ENCODE assay signal across 28 mouse cellular contexts in the genomic region with DNA sequence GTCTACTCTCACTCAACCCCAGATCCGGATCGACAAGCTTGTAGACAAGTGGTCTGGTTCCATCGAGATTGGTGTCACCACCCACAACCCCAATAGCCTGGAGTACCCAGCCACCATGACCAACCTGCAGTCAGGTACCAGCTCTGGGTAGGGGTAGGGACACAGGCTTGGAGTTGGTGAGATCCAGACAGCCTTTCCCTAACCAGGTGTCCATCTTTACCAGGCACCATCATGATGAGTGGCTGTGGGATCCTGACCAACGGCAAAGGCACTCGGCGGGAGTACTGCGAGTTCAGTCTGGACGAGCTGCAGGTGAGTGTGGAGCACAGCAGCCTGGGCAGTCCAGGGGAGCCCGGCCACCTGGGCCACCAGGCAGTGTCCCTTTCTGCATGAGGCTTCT. TPM values are rescaled to one million over a fixed set of nuclear protein-coding genes. Genes with fewer than 3 reads are reported as not detected.
DNase-seq lines count a peak whose midpoint lies in the region; ATAC-seq lines count a peak whose summit lies in the region.
"Had no signal": no experiment of that assay in that cellular context is flagged by ENCODE, and none has a peak within 500 bp of the region (broad histone marks: within the 10 kb centered on the region; RNA-seq: fewer than 3 reads in every experiment).

No protein-coding gene starts in this region.

- no peak overlapping the region for H3K4me2 ChIP-seq in forebrain, embryonic 12.5 days
- no peak overlapping the region for H3K4me2 ChIP-seq in forebrain, embryonic 15.5 days (replicated peaks)
- H3K4me2 ChIP-seq in limb, embryonic 13.5 days (replicated peaks) = no peak overlapping the region
- no peak overlapping the region for H3K4me2 ChIP-seq in midbrain, embryonic 14.5 days (ENCODE audit: low read length)
- H3K4me2 ChIP-seq in embryonic facial prominence, embryonic 13.5 days = no peak overlapping the region
- H3K4me2 ChIP-seq: embryonic facial prominence, embryonic 15.5 days; heart, embryonic 12.5 days; heart, embryonic 15.5 days; hindbrain, embryonic 13.5 days; intestine, embryonic 15.5 days had no signal

- peaks cover 23% of the 10 kb centered on the region for H3K4me1 ChIP-seq in forebrain, embryonic 12.5 days
- H3K4me1 ChIP-seq in forebrain, embryonic 15.5 days = peaks cover 22% of the 10 kb centered on the region
- H3K4me1 ChIP-seq in limb, embryonic 13.5 days = peaks cover 18% of the 10 kb centered on the region
- H3K4me1 ChIP-seq in limb, embryonic 10.5 days = peaks cover 34% of the 10 kb centered on the region
- H3K4me1 ChIP-seq in midbrain, embryonic 10.5 days = peaks cover 32% of the 10 kb centered on the region
- H3K4me1 ChIP-seq in midbrain, embryonic 14.5 days (ENCODE audit: control insufficient read depth, insufficient read depth, low read length) = peaks cover 17% of the 10 kb centered on the region
- peaks cover 20% of the 10 kb centered on the region for H3K4me1 ChIP-seq in embryonic facial prominence, embryonic 13.5 days

- H3K36me3 ChIP-seq in forebrain, embryonic 12.5 days (replicated peaks) = peaks cover 65% of the 10 kb centered on the region
- H3K36me3 ChIP-seq in forebrain, embryonic 15.5 days = peaks cover 56% of the 10 kb centered on the region
- H3K36me3 ChIP-seq in limb, embryonic 13.5 days = peaks cover 64% of the 10 kb centered on the region
- H3K36me3 ChIP-seq in limb, embryonic 10.5 days = peaks cover 65% of the 10 kb centered on the region
- H3K36me3 ChIP-seq in midbrain, embryonic 10.5 days = peaks cover 65% of the 10 kb centered on the region
- peaks cover 59% of the 10 kb centered on the region for H3K36me3 ChIP-seq in midbrain, embryonic 14.5 days (ENCODE audit: control insufficient read depth, insufficient read depth, low read length)
- H3K36me3 ChIP-seq in embryonic facial prominence, embryonic 13.5 days = peaks cover 62% of the 10 kb centered on the region

- DNase-seq in limb, embryonic 10.5 days (ENCODE audit: low spot score) = no peak
- DNase-seq in midbrain, embryonic 10.5 days (ENCODE audit: low spot score) = no peak
- no peak for DNase-seq in midbrain, embryonic 14.5 days
- DNase-seq: adrenal gland, postnatal 10 days; adrenal gland, postnatal 36 days; B cell, adult 2 months; cerebellum, adult 18-20 months; cerebellum, adult 9-10 months; cerebellum, postnatal 36 days; embryo, embryonic 11 days; gastrocnemius, postnatal 10 days; gastrocnemius, postnatal 36 days; heart, postnatal 10 days; heart, postnatal 4 days had no signal

- no peaks in the 10 kb centered on the region for H3K9me3 ChIP-seq in forebrain, embryonic 12.5 days
- H3K9me3 ChIP-seq in forebrain, embryonic 15.5 days = no peaks in the 10 kb centered on the region
- no peaks in the 10 kb centered on the region for H3K9me3 ChIP-seq in limb, embryonic 13.5 days
- H3K9me3 ChIP-seq in limb, embryonic 10.5 days (replicated peaks) = no peaks in the 10 kb centered on the region
- no peaks in the 10 kb centered on the region for H3K9me3 ChIP-seq in midbrain, embryonic 10.5 days (replicated peaks)
- H3K9me3 ChIP-seq in midbrain, embryonic 14.5 days (ENCODE audit: control insufficient read depth, low read length) = no peaks in the 10 kb centered on the region
- no peaks in the 10 kb centered on the region for H3K9me3 ChIP-seq in embryonic facial prominence, embryonic 13.5 days
- H3K9me3 ChIP-seq: embryonic facial prominence, embryonic 15.5 days; G1E; heart, embryonic 12.5 days; heart, embryonic 15.5 days; hindbrain, embryonic 13.5 days; intestine, embryonic 15.5 days had no signal

- ATAC-seq in forebrain, embryonic 12.5 days (ENCODE audit: low FRiP score) = no peak
- ATAC-seq in forebrain, embryonic 15.5 days (replicated peaks) = no peak
- no peak for ATAC-seq in limb, embryonic 13.5 days (ENCODE audit: low FRiP score, low read depth)
- ATAC-seq in midbrain, embryonic 14.5 days (ENCODE audit: low FRiP score, low TSS enrichment) = no peak
- ATAC-seq in embryonic facial prominence, embryonic 13.5 days (ENCODE audit: insufficient number of reproducible peaks, insufficient read depth, low FRiP score, low TSS enrichment, low read depth) = no peak
- ATAC-seq: forebrain, embryonic 16.5 days; hindbrain, embryonic 16.5 days; intestine, embryonic 15.5 days; Patski had no signal

- H3K27ac ChIP-seq in forebrain, embryonic 12.5 days = no peak overlapping the region
- no peak overlapping the region for H3K27ac ChIP-seq in forebrain, embryonic 15.5 days (replicated peaks)
- no peak overlapping the region for H3K27ac ChIP-seq in limb, embryonic 13.5 days
- no peak overlapping the region for H3K27ac ChIP-seq in limb, embryonic 10.5 days
- H3K27ac ChIP-seq in midbrain, embryonic 10.5 days (replicated peaks) = no peak overlapping the region
- no peak overlapping the region for H3K27ac ChIP-seq in midbrain, embryonic 14.5 days (replicated peaks; ENCODE audit: low read depth, low read length)
- H3K27ac ChIP-seq in embryonic facial prominence, embryonic 13.5 days = no peak overlapping the region
- H3K27ac ChIP-seq: embryonic facial prominence, embryonic 15.5 days; heart, embryonic 15.5 days; hindbrain, embryonic 13.5 days; intestine, embryonic 15.5 days had no signal

- 97% methylated on average over 9 of the region's 9 CpGs for WGBS in forebrain, embryonic 12.5 days
- WGBS in forebrain, embryonic 15.5 days = 95% methylated on average over 9 of the region's 9 CpGs
- WGBS in limb, embryonic 13.5 days = 94% methylated on average over 9 of the region's 9 CpGs
- WGBS in limb, embryonic 10.5 days = over 99% methylated on average over 9 of the region's 9 CpGs
- 97% methylated on average over 9 of the region's 9 CpGs for WGBS in midbrain, embryonic 10.5 days
- WGBS in midbrain, embryonic 14.5 days = 98% methylated on average over 9 of the region's 9 CpGs
- WGBS in embryonic facial prominence, embryonic 13.5 days = 95% methylated on average over 9 of the region's 9 CpGs

- no peaks in the 10 kb centered on the region for H3K27me3 ChIP-seq in forebrain, embryonic 12.5 days
- H3K27me3 ChIP-seq in forebrain, embryonic 15.5 days = no peaks in the 10 kb centered on the region
- H3K27me3 ChIP-seq in limb, embryonic 13.5 days = no peaks in the 10 kb centered on the region
- H3K27me3 ChIP-seq in limb, embryonic 10.5 days (ENCODE audit: low read depth, poor library complexity, severe bottlenecking) = no peaks in the 10 kb centered on the region
- no peaks in the 10 kb centered on the region for H3K27me3 ChIP-seq in midbrain, embryonic 10.5 days (ENCODE audit: low read depth, poor library complexity, severe bottlenecking)
- no peaks in the 10 kb centered on the region for H3K27me3 ChIP-seq in midbrain, embryonic 14.5 days (ENCODE audit: control insufficient read depth, insufficient read depth, low read length)
- no peaks in the 10 kb centered on the region for H3K27me3 ChIP-seq in embryonic facial prominence, embryonic 13.5 days
- H3K27me3 ChIP-seq: CH12.LX; embryonic facial prominence, embryonic 15.5 days; heart, embryonic 12.5 days; heart, embryonic 15.5 days; hindbrain, embryonic 13.5 days; intestine, embryonic 15.5 days; Patski had no signal

- 0 out of 2 replicates have a peak overlapping the region, but pooled peaks have one; percentile 1 for H3K4me3 ChIP-seq in forebrain, embryonic 12.5 days (replicated peaks)
- H3K4me3 ChIP-seq in forebrain, embryonic 15.5 days = no peak overlapping the region
- peak overlapping the region; percentile 7; the same call in 1 of the 2 replicates for H3K4me3 ChIP-seq in limb, embryonic 13.5 days
- no peak overlapping the region for H3K4me3 ChIP-seq in limb, embryonic 10.5 days
- peak overlapping the region; percentile 8; the same call in 1 of the 2 replicates for H3K4me3 ChIP-seq in midbrain, embryonic 10.5 days
- H3K4me3 ChIP-seq in midbrain, embryonic 14.5 days (replicated peaks; ENCODE audit: low read depth, low read length) = no peak overlapping the region
- H3K4me3 ChIP-seq in embryonic facial prominence, embryonic 13.5 days = no peak overlapping the region
- H3K4me3 ChIP-seq: embryonic facial prominence, embryonic 15.5 days; heart, embryonic 12.5 days; heart, embryonic 15.5 days; hindbrain, embryonic 13.5 days; intestine, embryonic 15.5 days had no signal

- H3K9ac ChIP-seq in forebrain, embryonic 12.5 days = no peak overlapping the region
- H3K9ac ChIP-seq in forebrain, embryonic 15.5 days (replicated peaks) = no peak overlapping the region
- H3K9ac ChIP-seq in limb, embryonic 13.5 days = no peak overlapping the region
- H3K9ac ChIP-seq in midbrain, embryonic 14.5 days (replicated peaks; ENCODE audit: low read length) = no peak overlapping the region
- 0 out of 2 replicates have a peak overlapping the region, but pooled peaks have one; percentile 2 for H3K9ac ChIP-seq in embryonic facial prominence, embryonic 13.5 days
- H3K9ac ChIP-seq: embryonic facial prominence, embryonic 15.5 days; heart, embryonic 12.5 days; heart, embryonic 15.5 days; hindbrain, embryonic 13.5 days; intestine, embryonic 15.5 days had no signal

RNA-seq across cellular contexts. Expression of gene Neurl4, which starts 3.4 kb away (rescaled TPM):
- 18.9 and 19.3 TPM in 2 replicates for polyA plus RNA-seq in forebrain, embryonic 12.5 days (2016; fragmentation: Nextera tagmentation; extraction: Ambion mirVana)
- 18.5 and 23.0 TPM in 2 replicates for polyA plus RNA-seq in forebrain, embryonic 15.5 days (2015; fragmentation: Nextera tagmentation; extraction: Ambion mirVana)
- 10.2 and 12.9 TPM in 2 replicates for polyA plus RNA-seq in limb, embryonic 13.5 days (2015; fragmentation: Nextera tagmentation; extraction: Ambion mirVana)
- 12.6 and 13.3 TPM in 2 replicates for polyA plus RNA-seq in limb, embryonic 10.5 days (2016; fragmentation: Nextera tagmentation; extraction: Ambion mirVana)
- polyA plus RNA-seq in midbrain, embryonic 10.5 days (2016; fragmentation: Nextera tagmentation; extraction: Ambion mirVana) = 12.8 and 14.3 TPM in 2 replicates
- polyA plus RNA-seq in midbrain, embryonic 14.5 days (2014; fragmentation: Nextera tagmentation; extraction: Ambion mirVana) = 27.5 and 29.0 TPM in 2 replicates
- polyA plus RNA-seq in embryonic facial prominence, embryonic 13.5 days (2015; fragmentation: Nextera tagmentation; extraction: Ambion mirVana) = 12.3 and 12.6 TPM in 2 replicates

RNA-seq across cellular contexts. Expression of gene 2810408A11Rik, which starts 3.5 kb away (rescaled TPM):
- polyA plus RNA-seq in forebrain, embryonic 12.5 days (2016; fragmentation: Nextera tagmentation; extraction: Ambion mirVana) = 22.4 TPM in 2 replicates
- polyA plus RNA-seq in forebrain, embryonic 15.5 days (2015; fragmentation: Nextera tagmentation; extraction: Ambion mirVana) = 19.9 and 20.7 TPM in 2 replicates
- 16.1 and 19.4 TPM in 2 replicates for polyA plus RNA-seq in limb, embryonic 13.5 days (2015; fragmentation: Nextera tagmentation; extraction: Ambion mirVana)
- 20.2 and 25.8 TPM in 2 replicates for polyA plus RNA-seq in limb, embryonic 10.5 days (2016; fragmentation: Nextera tagmentation; extraction: Ambion mirVana)
- 14.8 and 20.5 TPM in 2 replicates for polyA plus RNA-seq in midbrain, embryonic 10.5 days (2016; fragmentation: Nextera tagmentation; extraction: Ambion mirVana)
- polyA plus RNA-seq in midbrain, embryonic 14.5 days (2014; fragmentation: Nextera tagmentation; extraction: Ambion mirVana) = 9.4 and 13.0 TPM in 2 replicates
- polyA plus RNA-seq in embryonic facial prominence, embryonic 13.5 days (2015; fragmentation: Nextera tagmentation; extraction: Ambion mirVana) = 14.8 and 15.6 TPM in 2 replicates

RNA-seq across cellular contexts. Expression of gene Acap1, which starts 9.0 kb away (rescaled TPM):
- polyA plus RNA-seq in forebrain, embryonic 12.5 days (2016; fragmentation: Nextera tagmentation; extraction: Ambion mirVana) = 0.47 and 0.83 TPM in 2 replicates
- 0.48 and 0.51 TPM in 2 replicates for polyA plus RNA-seq in forebrain, embryonic 15.5 days (2015; fragmentation: Nextera tagmentation; extraction: Ambion mirVana)
- 1.1 and 1.5 TPM in 2 replicates for polyA plus RNA-seq in limb, embryonic 13.5 days (2015; fragmentation: Nextera tagmentation; extraction: Ambion mirVana)
- 0.93 and 1.7 TPM in 2 replicates for polyA plus RNA-seq in limb, embryonic 10.5 days (2016; fragmentation: Nextera tagmentation; extraction: Ambion mirVana)
- 1.0 and 1.2 TPM in 2 replicates for polyA plus RNA-seq in midbrain, embryonic 10.5 days (2016; fragmentation: Nextera tagmentation; extraction: Ambion mirVana)
- polyA plus RNA-seq in midbrain, embryonic 14.5 days (2014; fragmentation: Nextera tagmentation; extraction: Ambion mirVana) = 0.17 and 0.30 TPM in 2 replicates
- 0.74 and 1.6 TPM in 2 replicates for polyA plus RNA-seq in embryonic facial prominence, embryonic 13.5 days (2015; fragmentation: Nextera tagmentation; extraction: Ambion mirVana)

RNA-seq across cellular contexts. Expression of gene Gps2, which starts 9.4 kb away (rescaled TPM):
- polyA plus RNA-seq in forebrain, embryonic 12.5 days (2016; fragmentation: Nextera tagmentation; extraction: Ambion mirVana) = 95.8 and 99.1 TPM in 2 replicates
- polyA plus RNA-seq in forebrain, embryonic 15.5 days (2015; fragmentation: Nextera tagmentation; extraction: Ambion mirVana) = 79.6 and 92.2 TPM in 2 replicates
- polyA plus RNA-seq in limb, embryonic 13.5 days (2015; fragmentation: Nextera tagmentation; extraction: Ambion mirVana) = 90.0 and 90.1 TPM in 2 replicates
- polyA plus RNA-seq in limb, embryonic 10.5 days (2016; fragmentation: Nextera tagmentation; extraction: Ambion mirVana) = 77.7 and 91.6 TPM in 2 replicates
- 98.4 and 111 TPM in 2 replicates for polyA plus RNA-seq in midbrain, embryonic 10.5 days (2016; fragmentation: Nextera tagmentation; extraction: Ambion mirVana)
- 56.4 and 62.4 TPM in 2 replicates for polyA plus RNA-seq in midbrain, embryonic 14.5 days (2014; fragmentation: Nextera tagmentation; extraction: Ambion mirVana)
- polyA plus RNA-seq in embryonic facial prominence, embryonic 13.5 days (2015; fragmentation: Nextera tagmentation; extraction: Ambion mirVana) = 79.5 and 85.5 TPM in 2 replicates

RNA-seq across cellular contexts. Expression of gene Eif5a, which starts 17.4 kb away (rescaled TPM):
- polyA plus RNA-seq in forebrain, embryonic 12.5 days (2016; fragmentation: Nextera tagmentation; extraction: Ambion mirVana) = 1,678 TPM in 2 replicates
- 1,167 and 1,257 TPM in 2 replicates for polyA plus RNA-seq in forebrain, embryonic 15.5 days (2015; fragmentation: Nextera tagmentation; extraction: Ambion mirVana)
- polyA plus RNA-seq in limb, embryonic 13.5 days (2015; fragmentation: Nextera tagmentation; extraction: Ambion mirVana) = 1,543 and 1,562 TPM in 2 replicates
- 3,029 and 3,766 TPM in 2 replicates for polyA plus RNA-seq in limb, embryonic 10.5 days (2016; fragmentation: Nextera tagmentation; extraction: Ambion mirVana)
- polyA plus RNA-seq in midbrain, embryonic 10.5 days (2016; fragmentation: Nextera tagmentation; extraction: Ambion mirVana) = 2,258 and 2,701 TPM in 2 replicates
- 1,083 and 1,099 TPM in 2 replicates for polyA plus RNA-seq in midbrain, embryonic 14.5 days (2014; fragmentation: Nextera tagmentation; extraction: Ambion mirVana)
- polyA plus RNA-seq in embryonic facial prominence, embryonic 13.5 days (2015; fragmentation: Nextera tagmentation; extraction: Ambion mirVana) = 1,558 and 1,689 TPM in 2 replicates

Comparison
In these comparisons a context has a peak if more than half of its experiments do, and no peak if none do; other contexts are left out.
1. H3K4me3 ChIP-seq: peak in forebrain, embryonic 12.5 days (single experiment), limb, embryonic 13.5 days (single experiment) and midbrain, embryonic 10.5 days (single experiment); none in forebrain, embryonic 15.5 days (single experiment), limb, embryonic 10.5 days (single experiment), midbrain, embryonic 14.5 days (single experiment) and embryonic facial prominence, embryonic 13.5 days (single experiment).